Mouse (Mus musculus) cerebellum, postnatal 4 days (tissue): ENCODE measurements around the gene 2410015M20Rik.
"Not testable (repeated sequence)": the region's sequence is repeated elsewhere in the genome, so short reads cannot be mapped to it uniquely, and the experiment has no call there.

Experiments
- DNase-seq, 2 experiments: peaks; one replicate each; pipeline ENCODE4 v3.0.0; 2022; ENCODE audit warnings: low spot score in 2 of 2, mixed read lengths in 1 of 2

The 2410015M20Rik gene

DNA sequence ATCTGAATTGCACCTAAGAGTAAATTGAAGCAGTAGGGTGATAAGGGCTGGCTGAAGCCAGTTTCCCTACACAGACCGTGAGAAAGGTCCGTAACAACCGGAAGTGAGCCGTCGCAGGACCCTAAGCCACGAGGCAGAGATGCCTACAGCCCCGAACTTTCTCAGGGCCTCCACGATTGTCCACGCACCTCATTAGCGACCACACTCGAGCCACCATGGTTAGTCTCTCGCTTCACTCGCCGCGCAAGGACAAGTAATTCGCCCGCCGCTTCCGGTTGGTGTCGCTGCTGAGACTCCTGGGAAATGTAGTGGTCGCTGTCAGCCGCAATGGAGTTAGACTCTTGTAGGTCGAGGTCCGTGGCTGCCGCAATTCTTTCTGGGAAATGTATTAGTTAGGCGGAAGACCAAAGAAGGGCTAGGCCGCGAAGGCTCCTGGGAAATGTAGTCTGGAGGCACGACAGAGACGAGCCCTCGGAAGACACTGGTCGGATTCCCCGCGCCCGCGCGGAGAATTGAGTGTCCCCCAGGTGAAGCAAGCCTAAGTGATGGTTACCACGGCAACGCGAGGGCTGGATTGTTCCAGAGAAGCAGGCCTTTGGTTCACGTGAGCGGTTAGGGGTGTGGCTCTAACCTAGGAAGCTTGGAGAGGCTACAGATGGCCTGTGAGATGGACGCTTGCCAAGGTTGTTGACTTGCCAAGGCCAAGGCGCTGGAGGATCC lies at the start of gene 2410015M20Rik:
Gene 2410015M20Rik (minus strand): TSS at position 320 of the 720 bp plus-strand sequence.
- peak; percentile 84 to 93 for DNase-seq

DNA sequence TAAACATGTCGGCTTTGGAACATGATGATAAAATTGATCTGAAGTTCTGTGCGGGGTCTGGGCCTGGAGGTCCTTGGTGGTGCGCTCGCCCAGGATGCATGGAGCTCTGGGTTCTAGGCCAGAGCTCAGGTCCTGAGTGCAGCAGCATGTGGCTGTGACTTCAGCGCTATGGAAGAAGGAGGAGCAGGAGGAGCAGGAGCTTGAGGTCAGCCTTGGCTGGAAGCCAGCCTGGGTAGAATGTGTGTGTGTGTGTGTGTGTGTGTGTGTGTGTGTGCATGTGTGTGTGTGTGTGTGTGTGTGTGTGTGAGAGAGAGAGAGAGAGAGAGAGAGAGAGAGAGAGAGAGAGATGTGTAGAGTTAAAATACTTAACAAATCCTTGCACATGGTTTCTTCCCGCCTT lies 46.6 kb upstream of the 2410015M20Rik start:
- DNase-seq: no peak

DNA sequence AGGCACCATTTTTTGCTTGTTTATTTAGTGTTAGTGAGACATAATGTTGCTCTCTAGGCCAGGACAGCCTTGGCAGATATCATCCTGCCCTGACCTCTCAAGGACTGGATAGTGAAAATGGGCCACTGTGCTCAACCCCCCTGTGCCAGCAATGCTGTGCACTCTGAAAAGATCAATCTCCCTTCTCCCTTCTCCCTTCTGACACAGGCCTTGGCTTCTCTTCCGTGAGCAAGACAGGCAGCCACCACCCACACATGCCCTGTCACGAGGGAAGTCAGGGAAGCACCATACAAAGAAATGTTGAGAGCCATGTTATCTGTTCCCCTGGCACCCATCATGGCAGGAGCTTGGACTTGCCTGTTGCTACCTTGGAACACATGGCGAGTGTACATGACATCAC lies 45.7 kb upstream of the 2410015M20Rik start:
- DNase-seq: no peak

DNA sequence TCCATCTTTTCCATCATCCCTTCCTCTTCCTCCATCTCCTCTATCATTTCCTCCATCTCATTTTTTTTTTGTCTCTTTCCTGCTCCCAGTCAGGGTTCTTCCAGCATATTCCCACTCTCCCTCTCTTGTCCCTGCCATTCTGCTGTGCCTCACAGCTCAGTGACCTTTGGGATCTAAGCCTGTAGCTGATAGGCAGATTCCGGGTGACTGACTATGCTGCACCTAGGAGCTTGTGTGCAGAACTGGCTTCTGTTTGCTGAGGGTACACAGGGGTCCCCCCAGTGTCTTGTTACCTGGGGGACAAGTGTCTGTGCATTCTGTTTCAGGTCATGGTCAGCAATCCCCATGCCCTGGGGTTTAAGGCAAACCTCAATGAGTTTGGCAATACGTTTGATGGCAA lies 45.2 kb upstream of the 2410015M20Rik start:
- DNase-seq: no peak

DNA sequence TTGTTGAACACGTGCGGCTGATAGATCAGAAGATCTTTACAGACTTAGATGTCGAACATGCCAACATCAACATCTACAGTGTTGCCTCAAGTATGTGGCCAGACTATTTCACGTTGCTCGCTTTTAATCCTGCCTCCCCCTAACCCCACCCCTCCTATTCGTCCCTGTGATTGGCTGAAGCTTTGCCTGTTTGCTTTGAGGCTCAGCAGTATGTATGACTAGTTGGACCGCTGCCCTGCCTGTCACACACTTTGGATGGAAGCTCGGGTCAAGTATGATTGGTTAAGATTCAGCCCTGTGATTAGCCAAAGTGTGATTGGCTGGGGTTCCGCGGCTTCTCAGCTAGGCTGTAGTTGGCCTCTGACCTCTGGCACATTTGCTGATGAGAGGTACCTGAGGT lies 42.2 kb upstream of the 2410015M20Rik start:
- no peak for DNase-seq

DNA sequence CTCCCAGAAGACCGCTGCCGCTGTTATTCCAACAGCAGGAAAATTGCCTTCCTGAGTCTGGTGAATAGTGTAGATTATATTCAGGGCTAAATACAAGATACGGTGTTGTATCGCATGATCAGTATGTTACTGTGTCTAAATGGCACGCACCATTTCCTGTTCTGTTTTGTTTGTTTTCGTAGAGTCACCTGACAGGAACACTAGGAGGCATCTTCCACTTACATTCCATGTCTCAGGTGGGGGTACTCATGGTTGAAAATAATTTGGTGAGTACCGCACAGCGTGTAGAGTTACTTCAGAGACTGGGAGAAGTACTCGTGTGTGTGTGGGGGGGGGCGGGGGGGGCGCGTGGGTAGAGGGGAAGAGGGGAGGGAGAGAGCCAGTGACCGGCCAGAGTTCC lies 38.0 kb upstream of the 2410015M20Rik start:
- DNase-seq: no peak

DNA sequence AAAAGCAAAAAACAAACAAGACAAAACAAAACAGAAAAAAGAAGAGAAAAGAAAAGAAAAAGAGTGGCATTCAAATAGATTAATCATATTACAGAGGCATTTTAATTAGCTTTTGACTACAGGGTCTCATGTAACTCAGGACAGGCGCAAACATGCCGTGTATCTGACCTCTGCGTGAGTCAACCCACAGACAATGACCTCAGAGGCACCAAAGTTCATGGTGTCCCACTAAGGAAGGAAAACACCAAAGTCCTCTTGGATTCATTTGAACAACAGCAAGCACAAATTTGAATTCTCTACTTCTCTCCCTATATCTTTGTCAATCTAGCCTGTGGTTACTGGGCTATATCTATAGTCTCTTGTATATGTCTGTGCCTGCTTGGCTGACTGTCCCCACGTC lies 33.7 kb upstream of the 2410015M20Rik start:
- DNase-seq: no peak

DNA sequence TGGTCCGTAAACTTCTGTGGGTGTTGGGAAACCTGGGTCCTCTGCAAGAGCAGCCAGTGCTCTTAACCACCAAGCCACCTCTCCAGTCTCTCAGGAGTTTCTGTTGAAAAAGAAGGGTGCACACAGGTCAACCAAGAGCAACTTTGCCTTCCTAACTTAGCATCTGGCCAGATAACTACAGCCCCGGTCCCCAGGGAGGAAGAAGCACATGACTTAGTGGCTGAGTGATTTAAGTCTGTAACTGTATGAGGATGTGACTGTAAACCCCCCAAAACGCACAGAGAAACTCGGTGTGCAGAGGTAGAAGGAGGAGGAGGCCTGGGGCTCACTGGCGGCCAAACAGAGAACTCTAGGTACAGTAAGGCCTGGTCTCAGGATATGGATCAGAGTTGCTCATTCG lies 24.5 kb upstream of the 2410015M20Rik start:
- DNase-seq: no peak

DNA sequence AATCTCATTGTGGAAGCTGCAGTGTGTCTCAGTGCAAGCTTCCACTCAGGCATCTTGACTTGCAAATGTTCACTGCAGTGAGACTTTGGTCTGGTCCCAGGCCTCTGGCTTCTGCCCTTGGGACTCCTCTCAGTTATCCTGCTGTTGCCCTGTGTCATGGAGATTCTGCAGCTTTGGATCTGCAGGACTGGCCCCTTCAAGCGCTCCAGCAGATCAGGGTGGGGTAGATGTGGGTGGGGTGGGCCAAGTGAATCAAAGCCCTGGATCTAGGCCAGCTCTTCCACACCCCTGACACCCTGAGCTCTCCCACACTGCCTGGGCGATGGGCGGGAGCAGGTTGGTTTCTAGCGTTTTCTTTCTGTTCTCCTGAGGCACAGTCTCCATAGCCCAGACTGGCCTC lies 22.2 kb upstream of the 2410015M20Rik start:
- no peak for DNase-seq

DNA sequence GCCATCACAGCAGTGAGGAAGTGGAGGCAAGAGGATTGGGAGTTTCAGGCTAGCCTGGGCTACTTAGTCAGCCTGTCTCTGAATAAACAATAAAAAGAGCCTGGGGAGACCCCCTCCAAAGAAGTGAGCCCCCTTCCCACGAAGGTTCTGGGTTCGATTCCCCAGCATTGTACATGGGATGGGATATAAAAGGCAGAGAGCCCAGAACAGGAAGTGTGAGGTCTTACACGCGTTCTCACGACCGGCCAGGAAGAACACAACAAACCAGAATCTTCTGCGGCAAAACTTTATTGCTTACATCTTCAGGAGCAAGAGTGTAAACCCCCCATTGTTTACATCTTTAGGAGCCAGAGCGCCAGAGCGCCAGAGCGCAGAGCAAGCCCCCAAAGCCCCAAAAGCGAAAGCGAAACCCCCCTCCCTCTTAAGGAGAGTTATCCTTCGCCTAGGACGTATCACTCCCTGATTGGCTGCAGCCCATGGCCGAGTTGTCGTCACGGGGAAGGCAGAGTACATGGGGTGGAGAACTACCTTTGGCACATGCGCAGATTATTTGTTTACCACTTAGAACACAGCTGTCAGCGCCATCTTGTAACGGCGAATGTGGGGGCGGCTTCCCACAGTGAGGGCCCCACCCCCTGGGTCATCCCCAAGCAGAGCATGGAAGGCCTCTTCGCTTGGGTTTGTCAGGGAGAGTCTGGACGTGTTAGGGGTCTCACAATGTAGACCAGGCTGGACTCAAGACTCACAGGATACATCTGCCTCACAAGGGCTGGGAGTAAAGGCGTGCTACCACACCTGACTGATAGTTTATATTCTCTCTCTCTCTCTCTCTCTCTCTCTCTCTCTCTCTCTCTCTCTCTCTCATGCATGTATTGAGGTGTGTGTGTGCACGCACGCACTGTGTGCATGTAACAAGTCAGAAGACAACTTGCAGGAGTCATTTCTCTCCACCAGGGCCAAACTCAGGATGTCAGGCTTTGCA lies 20.5 kb upstream of the 2410015M20Rik start:
- not testable (repeated sequence) for DNase-seq

DNA sequence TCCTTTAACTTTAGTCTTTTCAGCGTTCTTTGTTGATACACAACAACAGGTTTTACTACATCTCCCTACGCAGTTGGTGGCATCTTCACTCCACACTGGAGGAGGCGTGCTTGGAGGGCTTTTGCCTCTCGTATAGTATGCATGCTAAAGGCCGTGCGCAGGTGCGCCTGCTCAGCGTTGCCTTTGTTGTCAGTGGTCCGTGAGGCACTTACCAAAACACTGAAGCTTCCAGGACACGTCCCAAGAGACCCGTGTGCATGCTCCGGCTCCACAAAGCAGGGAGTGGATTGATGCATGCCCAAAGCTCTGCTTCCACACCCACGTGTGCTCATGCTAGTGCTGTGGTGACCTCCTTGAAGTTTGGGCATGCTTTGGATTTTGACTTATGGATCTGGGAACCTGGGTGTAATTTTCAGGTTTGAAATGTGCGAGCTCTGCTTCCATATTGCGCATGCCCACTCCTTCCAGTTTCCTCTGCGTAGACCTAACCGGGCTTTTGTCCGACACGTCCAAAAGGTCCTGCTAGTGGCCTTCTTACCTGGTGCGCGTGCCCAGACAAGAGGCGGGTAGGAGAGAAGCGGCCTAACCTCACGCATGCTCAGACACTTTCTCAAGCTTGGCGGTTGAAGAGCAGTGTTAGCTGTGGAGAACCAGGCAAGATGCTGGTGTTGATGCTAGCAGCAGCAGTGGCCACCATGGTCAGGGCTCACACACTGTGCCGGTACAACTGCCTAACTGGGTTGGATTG lies 18.1 kb upstream of the 2410015M20Rik start, which contains the start of gene Catsperd:
Gene Catsperd (plus strand): TSS at position 614 of the 748 bp plus-strand sequence.
- DNase-seq: no peak

DNA sequence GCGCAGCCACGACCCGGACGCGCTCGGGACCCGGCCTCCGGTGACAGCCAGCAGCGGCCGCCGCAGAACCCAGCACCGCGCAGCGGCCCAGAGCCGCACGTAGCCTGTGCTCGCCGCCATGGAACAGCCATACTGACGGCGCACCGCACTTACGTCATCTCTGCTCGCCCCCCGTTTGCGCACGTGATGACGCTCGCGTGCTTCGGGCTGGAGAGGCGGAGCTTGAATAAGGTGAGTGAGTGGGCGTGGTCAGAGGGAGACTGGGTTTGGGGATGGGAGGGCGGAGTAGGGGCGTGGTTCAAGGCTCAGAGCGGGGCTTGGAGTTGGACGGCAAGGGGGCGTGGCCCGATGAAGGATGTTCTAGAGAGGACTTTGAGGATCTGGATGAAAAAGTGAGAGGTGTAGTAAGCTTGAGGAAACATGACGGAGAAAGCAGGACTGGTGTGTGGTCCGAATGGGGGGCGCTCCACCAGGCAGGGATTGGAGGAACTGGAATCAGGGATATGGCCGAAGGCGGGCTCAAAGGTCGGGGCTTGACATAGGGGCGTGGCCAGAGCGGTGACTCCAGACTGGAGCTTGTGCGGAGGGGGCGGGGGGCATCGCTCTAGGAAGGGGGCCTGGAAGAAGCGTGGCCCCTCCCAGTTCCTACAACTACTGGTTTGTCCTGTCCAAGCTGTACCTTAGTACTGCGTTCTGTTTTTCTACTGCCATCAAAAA lies 17.3 kb upstream of the 2410015M20Rik start, which contains the start of gene Lonp1:
Gene Lonp1 (minus strand): TSS at position 134 of the 717 bp plus-strand sequence.
- DNase-seq: peak; percentile 89 to 95

DNA sequence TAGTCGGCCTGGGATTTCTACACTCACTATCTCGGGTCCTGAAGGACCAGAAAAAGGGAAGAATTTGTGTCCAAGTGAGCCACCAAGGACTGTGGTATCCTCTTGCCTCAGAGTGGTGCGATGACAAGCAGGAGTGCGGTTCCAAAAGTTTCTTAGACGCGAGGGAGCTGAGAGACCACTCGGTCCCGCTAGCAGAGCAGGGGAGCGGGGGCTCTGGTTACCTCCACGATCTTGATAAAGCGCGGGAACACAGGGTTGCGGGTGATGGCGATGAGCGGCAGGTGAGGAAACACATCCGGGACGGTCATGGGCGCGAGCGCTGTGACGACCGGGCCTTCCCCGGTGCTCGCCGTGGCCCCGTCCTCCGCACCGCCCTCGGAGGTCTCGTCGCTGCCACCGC lies 16.7 kb upstream of the 2410015M20Rik start:
- peak in 1 of 2 experiments; percentile 20 for DNase-seq

DNA sequence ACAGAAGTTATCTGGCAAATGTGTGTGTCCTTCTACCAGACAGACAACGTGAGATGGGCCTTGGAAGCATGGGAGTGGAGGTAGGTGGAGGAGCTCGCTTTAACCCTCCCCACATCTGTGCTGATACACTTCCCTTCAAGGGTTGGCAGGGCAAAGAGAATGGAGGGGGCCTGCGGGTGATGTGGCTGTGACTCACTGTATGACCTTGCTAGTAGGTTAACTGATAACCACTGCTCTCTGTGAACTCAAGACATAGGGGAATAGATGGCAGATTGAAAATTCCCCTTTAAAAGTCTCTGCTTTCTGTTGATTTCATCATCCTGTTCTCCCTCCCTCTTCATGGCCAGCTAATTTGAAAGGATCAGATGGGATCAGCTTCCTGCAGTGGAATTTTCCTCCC lies 15.9 kb upstream of the 2410015M20Rik start:
- no peak for DNase-seq

DNA sequence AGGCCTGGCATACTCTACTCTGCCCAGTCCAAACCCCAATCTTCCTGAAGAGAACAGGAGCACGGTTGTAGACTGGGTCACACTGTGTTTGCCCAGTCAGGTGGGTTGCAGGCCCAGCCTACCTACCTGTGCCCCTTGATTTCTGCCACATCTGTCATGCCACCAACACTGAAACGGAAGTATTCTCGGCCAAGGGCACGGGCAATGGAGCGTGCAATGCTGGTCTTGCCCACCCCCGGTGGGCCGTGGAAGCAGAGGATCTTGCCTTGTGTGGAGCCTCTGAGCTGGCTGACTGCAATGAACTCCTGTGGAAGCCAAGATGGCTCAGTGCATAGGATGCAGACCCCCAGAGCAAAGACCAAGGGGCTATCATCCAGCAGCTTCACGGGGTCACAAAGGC lies 8.1 kb upstream of the 2410015M20Rik start:
- DNase-seq: no peak

DNA sequence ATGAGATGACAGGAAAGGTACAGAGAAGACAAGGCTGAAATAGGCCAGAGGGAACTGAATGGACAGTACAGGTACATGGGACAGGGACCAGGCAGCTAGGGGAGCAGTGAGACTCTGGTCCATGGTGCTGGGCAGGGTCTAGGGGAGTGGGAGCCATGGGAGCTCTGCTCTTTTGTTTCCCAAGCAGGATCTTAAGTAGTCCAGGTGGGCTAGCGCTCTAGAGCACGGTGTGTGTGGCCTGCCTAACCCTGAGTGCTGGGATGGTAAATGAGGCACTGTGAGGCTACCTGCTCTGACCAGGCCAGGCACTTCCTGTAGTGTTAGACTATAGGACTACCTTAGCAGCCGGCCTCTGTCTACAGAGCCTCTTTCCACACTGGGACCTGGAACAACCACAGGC lies 7.2 kb upstream of the 2410015M20Rik start:
- DNase-seq: no peak

DNA sequence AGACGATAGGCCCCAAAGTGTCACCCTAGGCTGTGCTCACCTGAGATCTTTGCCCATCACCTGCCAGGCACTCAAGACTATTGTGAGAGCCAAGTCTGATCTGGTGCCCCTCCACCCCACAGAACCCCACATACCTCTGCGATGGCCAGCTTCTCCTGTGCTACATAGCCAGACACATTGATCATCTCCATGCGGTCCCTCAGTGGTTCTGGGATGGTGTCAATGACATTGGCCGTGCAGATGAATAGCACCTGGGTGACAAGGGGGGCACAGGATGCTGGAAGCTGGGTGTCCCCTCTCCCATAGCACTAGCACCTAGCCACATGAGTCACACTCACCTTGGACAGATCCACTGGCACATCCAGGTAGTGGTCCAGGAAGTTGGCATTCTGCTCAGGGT lies 6.2 kb upstream of the 2410015M20Rik start:
- DNase-seq: no peak

DNA sequence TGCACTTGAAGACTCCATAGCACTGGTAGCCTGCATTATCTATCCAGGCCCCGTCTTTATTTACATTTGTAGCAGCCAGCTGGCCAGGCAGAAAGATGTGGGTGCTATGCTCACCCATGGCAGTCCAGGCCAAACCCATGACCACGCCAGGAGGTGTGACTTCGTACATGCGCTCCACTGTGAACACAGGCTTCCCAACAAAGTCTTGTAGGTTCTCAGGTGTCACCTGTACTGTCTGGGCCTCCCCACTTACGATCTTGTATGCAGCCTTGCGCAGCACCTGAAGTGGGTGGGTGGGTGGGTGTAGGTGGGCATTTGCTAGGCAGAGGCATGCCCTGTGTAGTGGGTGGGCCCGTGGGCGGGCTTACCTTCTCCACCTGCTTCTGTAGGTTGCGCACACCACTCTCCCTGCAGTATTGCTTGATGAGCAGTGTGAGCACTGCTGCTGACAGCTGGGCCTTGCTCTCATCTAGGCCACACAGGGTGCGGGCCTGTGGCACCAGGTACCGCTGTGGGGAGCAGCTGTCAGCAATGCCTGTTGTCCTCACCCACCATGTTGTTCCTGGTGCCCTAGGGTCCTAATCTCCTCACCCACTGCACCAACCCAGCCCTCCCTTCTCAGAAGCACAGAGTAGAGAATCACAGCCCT lies 5.7 kb upstream of the 2410015M20Rik start:
- DNase-seq: no peak

DNA sequence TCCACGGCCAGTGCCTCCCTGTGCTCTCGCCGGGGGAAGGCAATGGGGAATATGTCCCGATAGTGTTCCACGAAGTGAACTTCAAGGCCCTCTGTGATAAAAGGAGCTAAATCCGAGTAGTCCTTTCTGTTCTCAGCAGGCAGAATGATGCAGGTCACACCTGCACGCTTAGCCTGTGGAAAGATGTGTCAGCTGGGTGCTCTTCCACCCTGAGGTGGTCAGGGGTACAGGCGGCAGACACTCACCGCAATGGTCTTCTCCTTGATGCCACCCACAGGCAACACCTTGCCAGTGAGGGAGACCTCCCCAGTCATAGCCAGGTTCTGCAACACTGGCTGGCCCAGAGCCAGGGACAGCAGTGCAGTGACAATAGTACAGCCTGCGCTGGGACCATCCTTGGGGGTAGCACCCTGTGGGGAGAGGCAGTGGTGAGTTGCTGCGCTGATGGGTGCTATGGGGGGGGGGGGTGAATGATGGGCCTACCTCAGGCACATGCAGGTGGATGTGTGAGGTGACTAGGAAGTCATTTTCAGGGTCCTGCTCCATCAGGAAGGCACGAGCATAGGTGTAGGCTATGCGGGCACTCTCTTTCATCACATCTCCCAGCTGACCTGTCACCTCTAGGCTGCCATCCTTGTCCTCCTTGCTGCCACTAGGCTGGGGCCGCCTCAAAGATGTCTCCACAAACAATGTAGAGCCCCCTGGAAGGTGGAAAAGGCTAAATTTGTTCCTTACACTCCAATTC lies 5.0 kb upstream of the 2410015M20Rik start:
- DNase-seq: no peak

DNA sequence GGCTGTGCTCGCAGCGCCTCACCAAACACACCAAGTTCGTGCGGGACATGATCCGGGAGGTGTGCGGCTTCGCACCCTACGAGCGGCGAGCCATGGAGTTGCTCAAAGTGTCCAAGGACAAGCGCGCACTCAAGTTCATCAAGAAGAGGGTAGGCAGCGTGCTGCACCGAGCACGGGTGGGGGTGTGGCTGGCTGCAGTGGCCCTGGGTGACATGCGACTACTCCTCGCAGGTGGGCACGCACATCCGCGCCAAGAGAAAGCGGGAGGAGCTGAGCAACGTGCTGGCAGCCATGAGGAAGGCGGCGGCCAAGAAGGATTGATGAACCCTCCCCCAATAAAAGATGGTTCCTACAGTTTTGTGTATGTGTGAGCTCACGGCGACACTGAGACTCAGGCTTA lies 4.3 kb upstream of the 2410015M20Rik start:
- not testable (repeated sequence) for DNase-seq
